Mouse (Mus musculus): ENCODE results near the gene Gm12216. TPM values are rescaled to one million over a fixed set of nuclear protein-coding genes. Genes with fewer than 3 reads are reported as not detected.

The Gm12216 gene
- polyA plus RNA-seq, 1 experiment: 1.2 TPM

GRCm38 (mm10) chr11:53749716-53750352, 109.2 kb downstream of the Gm12216 start:
- TF ChIP-seq POLR2A (IDR thresholded peaks at IDR 0.05; ENCODE audit: borderline replicate concordance, insufficient read depth, low read length) (no peak), CTCF (IDR thresholded peaks at IDR 0.05; ENCODE audit: borderline replicate concordance, insufficient read depth, low read depth, low read length) (no peak)
- Histone ChIP-seq H3K27ac (ENCODE audit: insufficient read depth, low read length) (no peak overlapping the region), H3K27me3 (ENCODE audit: control insufficient read depth, insufficient read depth, low read length) (no peaks in the 10 kb centered on the region), H3K4me3 (replicated peaks; ENCODE audit: insufficient read depth, low read depth, low read length) (no peak overlapping the region), H3K4me1 (ENCODE audit: control insufficient read depth, insufficient read depth, low read length) (no peaks in the 10 kb centered on the region)
- no peak for DNase-seq
- 48% methylated on average over 5 of the region's 5 CpGs for WGBS

GRCm38 (mm10) chr11:53749306-53749705, 109.8 kb downstream of the Gm12216 start:
- no peak for DNase-seq
- H3K4me3 ChIP-seq (replicated peaks; ENCODE audit: insufficient read depth, low read depth, low read length): no peak overlapping the region
- no peaks in the 10 kb centered on the region for H3K4me1 ChIP-seq (ENCODE audit: control insufficient read depth, insufficient read depth, low read length)
- no peak for TF ChIP-seq POLR2A (IDR thresholded peaks at IDR 0.05; ENCODE audit: borderline replicate concordance, insufficient read depth, low read length)
- no peak for TF ChIP-seq CTCF (IDR thresholded peaks at IDR 0.05; ENCODE audit: borderline replicate concordance, insufficient read depth, low read depth, low read length)
- H3K27ac ChIP-seq (ENCODE audit: insufficient read depth, low read length): no peak overlapping the region
- 65% methylated on average over 4 of the region's 4 CpGs for WGBS
- H3K27me3 ChIP-seq (ENCODE audit: control insufficient read depth, insufficient read depth, low read length): no peaks in the 10 kb centered on the region

GRCm38 (mm10) chr11:53748614-53749013, 110.4 kb downstream of the Gm12216 start:
- H3K4me1 ChIP-seq (ENCODE audit: control insufficient read depth, insufficient read depth, low read length): no peaks in the 10 kb centered on the region
- 89% methylated on average over 6 of the region's 6 CpGs for WGBS
- no peak overlapping the region for H3K27ac ChIP-seq (ENCODE audit: insufficient read depth, low read length)
- H3K27me3 ChIP-seq (ENCODE audit: control insufficient read depth, insufficient read depth, low read length): no peaks in the 10 kb centered on the region
- DNase-seq: no peak
- TF ChIP-seq CTCF (IDR thresholded peaks at IDR 0.05; ENCODE audit: borderline replicate concordance, insufficient read depth, low read depth, low read length) (no peak), POLR2A (IDR thresholded peaks at IDR 0.05; ENCODE audit: borderline replicate concordance, insufficient read depth, low read length) (no peak)
- no peak overlapping the region for H3K4me3 ChIP-seq (replicated peaks; ENCODE audit: insufficient read depth, low read depth, low read length)

- H3K27ac ChIP-seq (ENCODE audit: insufficient read depth, low read length): no peak overlapping the region
- 93% methylated on average over 9 of the region's 9 CpGs for WGBS
- TF ChIP-seq POLR2A (IDR thresholded peaks at IDR 0.05; ENCODE audit: borderline replicate concordance, insufficient read depth, low read length) (no peak), CTCF (IDR thresholded peaks at IDR 0.05; ENCODE audit: borderline replicate concordance, insufficient read depth, low read depth, low read length) (no peak)
- no peak for DNase-seq
- no peaks in the 10 kb centered on the region for H3K27me3 ChIP-seq (ENCODE audit: control insufficient read depth, insufficient read depth, low read length)
- no peaks in the 10 kb centered on the region for H3K4me1 ChIP-seq (ENCODE audit: control insufficient read depth, insufficient read depth, low read length)
- H3K4me3 ChIP-seq (replicated peaks; ENCODE audit: insufficient read depth, low read depth, low read length): no peak overlapping the region
These were observed 111.1 kb downstream of the Gm12216 start for GRCm38 (mm10) chr11:53747985-53748384.

GRCm38 (mm10) chr11:53745260-53745659, 113.8 kb downstream of the Gm12216 start:
- WGBS: 90% methylated on average over 2 of the region's 2 CpGs
- H3K27me3 ChIP-seq (ENCODE audit: control insufficient read depth, insufficient read depth, low read length): no peaks in the 10 kb centered on the region

GRCm38 (mm10) chr11:53742353-53742752, 116.7 kb downstream of the Gm12216 start:
- WGBS: 22% methylated on average over 5 of the region's 5 CpGs

More at GRCm38 (mm10) chr11:53745260-53745659, 113.8 kb downstream of the Gm12216 start:
- H3K27ac ChIP-seq (ENCODE audit: insufficient read depth, low read length): no peak overlapping the region
- H3K4me1 ChIP-seq (ENCODE audit: control insufficient read depth, insufficient read depth, low read length): no peaks in the 10 kb centered on the region
- no peak for DNase-seq
- H3K4me3 ChIP-seq (replicated peaks; ENCODE audit: insufficient read depth, low read depth, low read length): no peak overlapping the region
- TF ChIP-seq CTCF (IDR thresholded peaks at IDR 0.05; ENCODE audit: borderline replicate concordance, insufficient read depth, low read depth, low read length) (no peak), POLR2A (IDR thresholded peaks at IDR 0.05; ENCODE audit: borderline replicate concordance, insufficient read depth, low read length) (no peak)

GRCm38 (mm10) chr11:53737573-53737946, 121.5 kb downstream of the Gm12216 start:
- Histone ChIP-seq H3K4me1 (ENCODE audit: control insufficient read depth, insufficient read depth, low read length) (no peaks in the 10 kb centered on the region), H3K27ac (ENCODE audit: insufficient read depth, low read length) (no peak overlapping the region), H3K4me3 (replicated peaks; ENCODE audit: insufficient read depth, low read depth, low read length) (no peak overlapping the region), H3K27me3 (ENCODE audit: control insufficient read depth, insufficient read depth, low read length) (no peaks in the 10 kb centered on the region)
- peak; percentile 37 to 41 for DNase-seq
- TF ChIP-seq CTCF (IDR thresholded peaks at IDR 0.05; ENCODE audit: borderline replicate concordance, insufficient read depth, low read depth, low read length) (peak; percentile 58), POLR2A (IDR thresholded peaks at IDR 0.05; ENCODE audit: borderline replicate concordance, insufficient read depth, low read length) (no peak)
- 46% methylated on average over 6 of the region's 6 CpGs for WGBS

More at GRCm38 (mm10) chr11:53742353-53742752, 116.7 kb downstream of the Gm12216 start:
- Histone ChIP-seq H3K4me1 (ENCODE audit: control insufficient read depth, insufficient read depth, low read length) (no peaks in the 10 kb centered on the region), H3K4me3 (replicated peaks; ENCODE audit: insufficient read depth, low read depth, low read length) (no peak overlapping the region), H3K27ac (ENCODE audit: insufficient read depth, low read length) (no peak overlapping the region), H3K27me3 (ENCODE audit: control insufficient read depth, insufficient read depth, low read length) (no peaks in the 10 kb centered on the region)
- DNase-seq: peak in 1 of 2 experiments; percentile 16
- TF ChIP-seq CTCF (IDR thresholded peaks at IDR 0.05; ENCODE audit: borderline replicate concordance, insufficient read depth, low read depth, low read length) (peak; percentile 46; the same call in 1 of the 2 replicates), POLR2A (IDR thresholded peaks at IDR 0.05; ENCODE audit: borderline replicate concordance, insufficient read depth, low read length) (no peak)

Measured in cerebellum, adult 2 months (tissue).